Mouse (Mus musculus) heart, postnatal 0 days (tissue): ENCODE measurements around the gene Pmm1. TPM values are rescaled to one million over a fixed set of nuclear protein-coding genes. Genes with fewer than 3 reads are reported as not detected.

Experiments
- ATAC-seq: fragments of 200-750 bp; cut with Nextera tagmentation; 2 replicates; pipeline ENCODE4 v1.8.0; 2017; ENCODE audit warnings: low read depth, moderate number of reproducible peaks, moderate library complexity; ENCODE audit not compliant: insufficient read depth
- DNase-seq: peaks from one replicate; pipeline ENCODE4 v3.0.0-alpha.2; 2016; ENCODE audit warnings: low spot score
- H3K27ac ChIP-seq: fragments of 300-500 bp; sonication (generic); 2 replicates; pipeline ENCODE4 v1.5.1; 2014; ENCODE audit warnings: low read depth, mild to moderate bottlenecking
- H3K27me3 ChIP-seq: fragments of 300-500 bp; sonication (generic); 2 replicates; pipeline ENCODE4 v1.6.1; 2014; ENCODE audit warnings: low read length, mixed read lengths; ENCODE audit not compliant: control insufficient read depth, insufficient read depth
- H3K36me3 ChIP-seq: fragments of 300-500 bp; sonication (generic); replicated peaks from 2 replicates; pipeline ENCODE4 v1.6.1; 2014; ENCODE audit warnings: low read length, mixed read lengths; ENCODE audit not compliant: control insufficient read depth, insufficient read depth
- H3K4me1 ChIP-seq: fragments of 300-500 bp; sonication (generic); 2 replicates; pipeline ENCODE4 v1.6.1; 2014; ENCODE audit warnings: antibody characterized with exemption; ENCODE audit not compliant: control insufficient read depth, insufficient read depth
- H3K4me2 ChIP-seq: fragments of 300-500 bp; sonication (generic); 2 replicates; pipeline ENCODE4 v1.6.1; 2014; ENCODE audit warnings: low read depth, mild to moderate bottlenecking, low read length, moderate library complexity
- H3K4me3 ChIP-seq: fragments of 300-500 bp; sonication (generic); 2 replicates; pipeline ENCODE4 v1.5.1; 2014; ENCODE audit warnings: low read depth, low read length
- H3K9ac ChIP-seq: fragments of 300-500 bp; sonication (generic); replicated peaks from 2 replicates; pipeline ENCODE4 v1.6.1; 2014; ENCODE audit warnings: low read depth, low read length, mixed read lengths
- H3K9me3 ChIP-seq: fragments of 300-500 bp; sonication (generic); replicated peaks from 2 replicates; pipeline ENCODE4 v1.6.1; 2016; ENCODE audit warnings: low read length; ENCODE audit not compliant: control insufficient read depth
- CTCF ChIP-seq: IDR thresholded peaks from 2 replicates; pipeline ENCODE4 v1.5.1; 2016; ENCODE audit warnings: antibody characterized with exemption, control low read depth, low read depth
- EP300 ChIP-seq: IDR thresholded peaks from 2 replicates; pipeline ENCODE4 v1.6.1; 2016; ENCODE audit warnings: antibody characterized with exemption, low read depth
- WGBS: fragments of 180-500 bp; shearing (Covaris S2); extraction: QIAGEN DNeasy Blood & Tissue Kit; methylation state at CpG from one replicate; pipeline ENCODE4 v1.1.7; 2014; 5-methylcytosine and 5-hydroxymethylcytosine counted together
- polyA plus RNA-seq: library from polyadenylated mRNA; unstranded; fragments of >200 nt; fragmentation: Nextera tagmentation; extraction: Ambion mirVana; gene quantifications from 2 replicates; pipeline ENCODE4 v1.2.1, GENCODE M21; 2015
- total RNA-seq: library from RNA; depleted of rRNA; stranded (reverse); fragments of >200 nt; gene quantifications from 2 replicates; pipeline ENCODE4 v1.2.3, GENCODE M21; 2014; ENCODE audit warnings: low replicate concordance

Pmm1 gene
- total and polyA plus RNA-seq, 2 experiments from 2014 or later, result 17.8 to 27.0 TPM

DNA sequence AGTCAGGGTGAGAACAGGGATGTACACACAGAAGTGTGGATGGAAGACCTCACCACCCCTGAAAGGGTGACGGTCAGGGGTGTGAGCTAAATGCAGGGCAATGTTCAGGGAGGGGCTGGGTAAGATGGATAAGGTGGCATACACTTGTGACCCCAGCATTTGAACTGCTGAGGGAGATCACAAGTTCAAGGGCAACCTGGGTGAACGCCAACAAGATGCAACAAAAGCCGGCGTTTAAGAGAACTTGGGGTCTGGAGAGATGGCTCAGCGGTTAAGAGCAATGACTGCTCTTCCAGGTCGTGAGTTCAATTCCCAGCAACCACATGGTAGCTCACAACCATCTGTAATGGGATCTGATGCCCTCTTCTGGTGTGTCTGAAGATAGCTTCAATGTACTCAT lies 6.0 kb downstream of the Pmm1 start:
- TF ChIP-seq CTCF (no peak), EP300 (no peak)
- no peak for ATAC-seq
- DNase-seq, result no peak
- H3K27me3 ChIP-seq, result no peaks in the 10 kb centered on the region
- 91% methylated on average over 6 of the region's 6 CpGs for WGBS
- H3K4me2 ChIP-seq, result no peak overlapping the region
- H3K9me3 ChIP-seq, result no peaks in the 10 kb centered on the region
- H3K36me3 ChIP-seq, result peaks cover 11% of the 10 kb centered on the region
- H3K27ac ChIP-seq, result no peak overlapping the region
- H3K9ac ChIP-seq, result no peak overlapping the region
- H3K4me1 ChIP-seq, result no peaks in the 10 kb centered on the region
- H3K4me3 ChIP-seq, result no peak overlapping the region

DNA sequence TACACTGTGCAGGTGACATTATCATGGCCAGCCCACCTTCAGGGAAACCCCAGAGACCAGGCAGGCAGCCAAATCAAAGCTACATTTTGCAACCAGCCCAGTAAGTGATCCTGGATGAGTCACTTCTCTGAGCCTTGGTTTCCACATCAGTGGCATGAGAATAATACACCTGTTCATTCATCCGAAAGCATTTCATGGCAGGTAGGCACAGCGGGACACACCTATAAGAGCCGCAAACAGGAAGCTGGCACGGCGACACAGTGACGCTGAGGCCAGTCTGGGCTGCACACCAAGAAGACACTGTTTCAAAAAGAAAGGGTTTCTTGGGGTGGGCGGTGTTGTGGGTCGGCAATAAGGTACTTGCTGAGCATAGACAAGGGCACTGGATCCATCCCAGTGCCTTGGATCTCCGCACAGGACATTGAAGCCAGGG lies 6.6 kb downstream of the Pmm1 start:
- ATAC-seq (no peak), DNase-seq (no peak)
- H3K9ac ChIP-seq, result no peak overlapping the region
- H3K4me3 ChIP-seq, result no peak overlapping the region
- no peak overlapping the region for H3K4me2 ChIP-seq
- H3K36me3 ChIP-seq, result peaks cover 11% of the 10 kb centered on the region
- H3K27me3 ChIP-seq, result no peaks in the 10 kb centered on the region
- 91% methylated on average over 9 of the region's 9 CpGs for WGBS
- H3K27ac ChIP-seq, result no peak overlapping the region
- no peaks in the 10 kb centered on the region for H3K4me1 ChIP-seq
- no peaks in the 10 kb centered on the region for H3K9me3 ChIP-seq
- TF ChIP-seq CTCF (no peak), EP300 (no peak)

DNA sequence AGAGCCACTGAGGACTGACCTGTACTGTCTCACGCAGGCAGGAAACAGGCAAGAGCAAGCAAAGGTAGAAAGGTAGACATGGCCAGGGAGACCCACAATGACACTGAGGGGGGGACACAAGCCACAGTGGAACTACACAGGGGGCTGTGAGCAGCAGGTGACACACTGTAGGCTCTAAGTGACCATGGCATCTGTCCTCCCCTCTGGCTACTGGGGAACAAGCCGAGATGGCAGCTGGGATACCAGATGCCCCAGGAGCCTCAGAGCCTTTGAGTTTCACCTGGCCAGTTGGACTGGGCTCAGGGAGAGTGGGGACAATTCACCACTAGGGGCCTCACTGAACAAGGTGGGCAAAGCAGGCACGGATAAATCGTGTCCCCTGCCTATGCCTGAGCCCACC lies 8.4 kb downstream of the Pmm1 start:
- DNase-seq (no peak), ATAC-seq (no peak)
- 77% methylated on average over 4 of the region's 4 CpGs for WGBS
- Histone ChIP-seq H3K27me3 (no peaks in the 10 kb centered on the region), H3K9me3 (no peaks in the 10 kb centered on the region), H3K27ac (no peak overlapping the region), H3K9ac (no peak overlapping the region), H3K4me3 (no peak overlapping the region), H3K4me2 (no peak overlapping the region), H3K36me3 (peaks cover 11% of the 10 kb centered on the region), H3K4me1 (no peaks in the 10 kb centered on the region)
- TF ChIP-seq EP300 (no peak), CTCF (no peak)

DNA sequence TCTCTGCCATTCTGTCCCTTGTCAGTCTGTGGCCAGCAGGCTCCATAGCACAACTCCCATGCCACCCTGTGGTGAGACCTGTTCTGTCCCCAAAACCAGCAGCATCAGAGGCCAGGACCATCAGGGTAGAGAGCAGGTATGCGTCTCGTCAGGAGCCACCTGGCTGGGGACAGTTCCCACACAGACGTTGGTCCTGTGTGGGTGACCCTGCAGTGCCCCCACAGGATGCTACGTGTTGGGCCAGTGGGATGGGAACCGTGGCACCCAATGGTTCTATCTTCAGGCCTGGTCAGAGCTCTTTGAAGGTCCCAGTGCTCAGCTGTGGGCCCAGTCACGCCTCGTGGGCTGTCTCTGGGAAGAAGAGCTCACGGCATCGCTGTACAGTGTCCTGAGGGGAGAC lies 9.6 kb downstream of the Pmm1 start:
- Histone ChIP-seq H3K27ac (no peak overlapping the region), H3K27me3 (no peaks in the 10 kb centered on the region), H3K4me1 (no peaks in the 10 kb centered on the region), H3K36me3 (peaks cover 11% of the 10 kb centered on the region), H3K9me3 (no peaks in the 10 kb centered on the region), H3K4me2 (no peak overlapping the region), H3K4me3 (no peak overlapping the region), H3K9ac (no peak overlapping the region)
- ATAC-seq (no peak), DNase-seq (no peak)
- TF ChIP-seq EP300 (no peak), CTCF (no peak)
- WGBS, result 82% methylated on average over 9 of the region's 9 CpGs

DNA sequence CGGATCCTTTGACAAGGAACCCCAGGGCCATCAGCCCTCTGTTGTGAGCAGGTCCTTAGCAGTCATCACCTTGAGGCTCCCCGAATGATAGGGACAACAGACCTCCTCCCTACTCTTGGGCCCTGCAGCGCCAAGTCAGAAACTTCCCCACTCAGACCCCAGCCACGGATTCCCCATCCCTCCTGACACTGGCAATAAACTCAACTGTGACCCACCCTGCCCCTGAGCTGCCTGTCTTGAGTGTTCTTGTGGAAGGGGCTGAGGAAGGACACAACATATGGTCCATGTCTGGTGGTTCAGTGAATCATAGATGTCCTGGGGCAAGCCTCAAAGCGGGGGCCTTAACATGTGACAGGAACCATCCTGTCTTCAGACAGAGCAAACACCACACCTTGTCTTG lies 10.0 kb downstream of the Pmm1 start:
- WGBS, result 85% methylated on average over 5 of the region's 5 CpGs
- no peak for TF ChIP-seq CTCF
- TF ChIP-seq EP300, result no peak
- H3K36me3 ChIP-seq, result peaks cover 6% of the 10 kb centered on the region
- H3K9me3 ChIP-seq, result no peaks in the 10 kb centered on the region
- no peak overlapping the region for H3K27ac ChIP-seq
- no peak for DNase-seq
- no peak overlapping the region for H3K9ac ChIP-seq
- H3K4me2 ChIP-seq, result no peak overlapping the region
- H3K27me3 ChIP-seq, result no peaks in the 10 kb centered on the region
- peak; percentile 17; the same call in 1 of the 2 replicates for ATAC-seq
- H3K4me1 ChIP-seq, result no peaks in the 10 kb centered on the region
- no peak overlapping the region for H3K4me3 ChIP-seq

DNA sequence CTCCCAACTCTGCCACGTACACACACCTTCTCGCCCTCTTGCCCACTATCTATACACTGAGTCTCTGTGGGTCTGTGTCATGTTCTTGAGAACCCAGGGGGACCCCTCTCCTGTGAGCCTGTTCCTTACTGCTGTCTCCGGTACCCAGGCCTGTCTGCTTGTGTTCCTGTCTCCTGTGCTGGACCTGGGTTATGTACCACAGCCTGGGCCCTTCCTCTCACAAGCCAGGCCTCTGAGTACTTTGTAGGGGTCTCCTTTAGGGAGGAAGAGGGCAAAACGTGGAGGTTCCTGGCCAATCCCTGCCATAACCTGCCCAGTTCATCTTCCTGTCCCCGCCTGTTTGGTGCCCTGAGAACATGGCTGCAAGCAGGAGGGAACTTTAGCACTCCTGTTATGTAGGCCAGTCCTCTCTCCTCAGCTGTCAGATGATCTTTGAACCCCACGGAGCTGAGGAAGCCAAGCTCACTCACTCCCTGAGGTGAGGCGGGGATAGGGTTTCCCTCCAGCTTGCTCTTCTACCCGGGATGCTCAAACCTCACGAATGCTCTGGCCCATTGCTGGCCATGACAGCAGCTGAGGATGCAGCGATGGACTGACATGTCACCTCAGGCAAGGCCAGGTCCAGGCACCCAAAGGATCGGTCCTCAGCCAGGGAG lies 11.1 kb downstream of the Pmm1 start:
- WGBS, result 71% methylated on average over 11 of the region's 11 CpGs
- H3K27ac ChIP-seq, result no peak overlapping the region

More for the DNA sequence above, 11.1 kb downstream of the Pmm1 start:
- no peak for TF ChIP-seq CTCF
- no peak for TF ChIP-seq EP300
- H3K4me2 ChIP-seq, result no peak overlapping the region
- no peak overlapping the region for H3K4me3 ChIP-seq
- DNase-seq, result no peak
- H3K9ac ChIP-seq, result no peak overlapping the region
- no peaks in the 10 kb centered on the region for H3K36me3 ChIP-seq
- H3K4me1 ChIP-seq, result no peaks in the 10 kb centered on the region
- no peaks in the 10 kb centered on the region for H3K9me3 ChIP-seq
- no peak for ATAC-seq
- no peaks in the 10 kb centered on the region for H3K27me3 ChIP-seq
